34 mouse cellular contexts compared by ENCODE assay signal in genomic region chr1:59336256-59336655, GRCm38 (mm10).
"Had no signal": no experiment of that assay in that cellular context is flagged by ENCODE, and none has a peak within 500 bp of the region (broad histone marks: within the 10 kb centered on the region; RNA-seq: fewer than 3 reads in every experiment).

No protein-coding gene starts in this region.

- H3K27ac ChIP-seq: heart, embryonic 10.5 days; heart, embryonic 13.5 days; heart, embryonic 15.5 days; hindbrain, embryonic 10.5 days; hindbrain, embryonic 12.5 days; hindbrain, embryonic 13.5 days; hindbrain, embryonic 14.5 days; hindbrain, embryonic 15.5 days; hindbrain, postnatal 0 days; intestine, embryonic 15.5 days; kidney, embryonic 15.5 days; kidney, postnatal 0 days; layer of hippocampus, adult 2 months had no signal

- H3K27me3 ChIP-seq: hindbrain, embryonic 12.5 days; hindbrain, embryonic 13.5 days; hindbrain, embryonic 15.5 days; intestine, embryonic 15.5 days; kidney, embryonic 15.5 days had no signal

- DNase-seq: heart, postnatal 10 days; heart, postnatal 14 days; heart, postnatal 36 days; heart, postnatal 4 days; kidney, adult 11 months; kidney, adult 18-20 months; kidney, adult 2 months; kidney, adult 8-10 months; kidney, adult 9 months; kidney, postnatal 10 days; kidney, postnatal 14 days; kidney, postnatal 25 days; kidney, postnatal 36 days; kidney, postnatal 4 days; layer of hippocampus, adult 9-11 months; layer of hippocampus, postnatal 36 days had no signal

- H3K36me3 ChIP-seq: heart, embryonic 10.5 days; heart, embryonic 13.5 days; heart, embryonic 15.5 days; hindbrain, embryonic 10.5 days; hindbrain, embryonic 12.5 days; hindbrain, embryonic 13.5 days; hindbrain, embryonic 15.5 days; intestine, embryonic 15.5 days; kidney, embryonic 15.5 days had no signal

- H3K9ac ChIP-seq: heart, embryonic 13.5 days; heart, embryonic 15.5 days; hindbrain, embryonic 12.5 days; hindbrain, embryonic 13.5 days; hindbrain, embryonic 14.5 days; hindbrain, embryonic 15.5 days; intestine, embryonic 15.5 days; kidney, embryonic 15.5 days had no signal

- H3K4me3 ChIP-seq: heart, embryonic 10.5 days; heart, embryonic 13.5 days; heart, embryonic 15.5 days; hindbrain, embryonic 10.5 days; hindbrain, embryonic 12.5 days; hindbrain, embryonic 13.5 days; hindbrain, embryonic 15.5 days; intestine, embryonic 15.5 days; kidney, embryonic 15.5 days; layer of hippocampus, adult 2 months had no signal

- H3K4me2 ChIP-seq: heart, embryonic 11.5 days; heart, embryonic 13.5 days; heart, embryonic 15.5 days; hindbrain, embryonic 12.5 days; hindbrain, embryonic 13.5 days; hindbrain, embryonic 14.5 days; hindbrain, embryonic 15.5 days; intestine, embryonic 15.5 days; kidney, embryonic 15.5 days had no signal

- H3K9me3 ChIP-seq: heart, embryonic 10.5 days; heart, embryonic 13.5 days; heart, embryonic 15.5 days; hindbrain, embryonic 10.5 days; hindbrain, embryonic 12.5 days; hindbrain, embryonic 13.5 days; hindbrain, embryonic 15.5 days; intestine, embryonic 15.5 days; kidney, embryonic 15.5 days had no signal

- ATAC-seq: hindbrain, embryonic 16.5 days; hindbrain, postnatal 0 days; inflammation-experienced regulatory T-cells, adult 6 months; intestine, embryonic 15.5 days; intestine, embryonic 16.5 days; intestine, postnatal 0 days had no signal
